Mouse (Mus musculus): ENCODE results near the gene Gm7137.
"Not testable (repeated sequence)": the region's sequence is repeated elsewhere in the genome, so short reads cannot be mapped to it uniquely, and the experiment has no call there.

DNA sequence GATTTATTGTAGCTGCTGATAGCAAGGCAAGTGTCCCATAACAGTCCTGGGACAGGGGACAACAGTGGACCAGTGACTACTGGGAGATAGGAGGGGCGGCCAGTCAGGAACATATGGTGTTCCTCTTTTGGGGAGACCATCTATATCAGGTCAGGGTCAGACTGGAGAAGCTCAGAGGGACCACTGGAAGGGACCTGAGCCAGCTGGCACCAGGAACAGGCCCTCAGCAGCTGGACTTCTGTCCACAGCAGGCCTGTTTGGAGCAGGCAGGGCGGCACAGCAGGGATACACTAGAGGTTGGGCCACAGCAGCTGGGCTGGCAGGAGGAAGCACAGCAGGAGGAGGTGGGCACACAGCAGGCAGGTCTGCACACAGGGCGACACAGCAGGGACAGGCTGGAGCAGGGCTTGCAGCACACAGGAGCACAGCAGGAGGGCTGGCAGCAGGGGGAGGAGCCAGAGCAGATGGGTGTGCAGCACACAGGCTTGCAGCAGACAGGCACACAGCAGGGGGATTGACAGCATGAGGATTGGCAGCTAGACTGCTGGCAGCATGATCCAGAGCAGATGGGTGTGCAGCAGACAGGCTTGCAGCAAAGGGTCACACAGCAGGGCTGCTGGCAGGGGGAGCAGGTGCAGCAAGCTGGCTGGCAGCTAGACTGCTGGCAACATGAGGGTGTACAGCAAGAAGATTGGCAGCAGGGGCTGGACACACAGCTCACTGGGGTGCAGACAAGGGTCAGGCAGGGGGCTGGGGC lies 10.3 kb upstream of the Gm7137 start:
- TF ChIP-seq POLR2A (IDR thresholded peaks at IDR 0.05; ENCODE audit: borderline replicate concordance, control insufficient read depth, low read depth, low read length); CTCF (IDR thresholded peaks at IDR 0.05; ENCODE audit: control insufficient read depth, insufficient read depth, low read length): not testable (repeated sequence)

Data from bone marrow, adult 2 months (tissue).